Mouse (Mus musculus): ENCODE results near the gene Cntrl. TPM values are rescaled to one million over a fixed set of nuclear protein-coding genes. Genes with fewer than 3 reads are reported as not detected.

Cntrl gene
- polyA plus RNA-seq, 1 experiment from 2014 or later = 11.4 TPM

DNA sequence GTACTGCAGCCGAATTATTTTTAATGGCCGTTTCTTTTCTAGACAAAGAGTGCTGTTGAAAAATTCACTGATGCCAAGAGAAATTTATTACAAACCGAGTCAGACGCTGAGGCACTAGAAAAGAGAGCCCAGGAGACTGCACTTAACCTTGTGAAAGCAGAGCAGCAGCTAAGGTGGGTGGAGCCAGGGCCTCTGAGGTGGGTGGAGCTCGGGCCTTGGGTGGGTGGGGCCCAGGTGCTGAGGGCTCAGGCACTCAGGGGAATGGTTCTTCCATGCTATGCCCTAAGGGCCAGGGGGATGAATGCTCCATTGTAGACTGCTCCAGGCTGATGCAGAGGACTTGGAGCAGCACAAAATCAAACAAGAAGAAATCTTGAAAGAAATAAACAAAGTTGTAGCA lies 50.9 kb downstream of the Cntrl start:
- WGBS = 43% methylated on average over 5 of the region's 5 CpGs
- Histone ChIP-seq H3K27ac (ENCODE audit: low read depth, low read length) (no peak overlapping the region), H3K4me1 (ENCODE audit: control insufficient read depth, insufficient read depth, low read length) (no peaks in the 10 kb centered on the region), H3K9me3 (ENCODE audit: control insufficient read depth, low read length) (no peaks in the 10 kb centered on the region), H3K27me3 (ENCODE audit: control insufficient read depth, insufficient read depth, low read length) (no peaks in the 10 kb centered on the region), H3K4me3 (ENCODE audit: low read depth, low read length) (no peak overlapping the region), H3K4me2 (ENCODE audit: low read depth, low read length) (no peak overlapping the region), H3K36me3 (ENCODE audit: control insufficient read depth, insufficient read depth, low read length) (peaks cover 43% of the 10 kb centered on the region), H3K9ac (replicated peaks; ENCODE audit: low read depth, low read length) (no peak overlapping the region)
- ATAC-seq (ENCODE audit: low read depth) = no peak

GRCm38 (mm10) chr2:35161846-35162488 lies 52.7 kb downstream of the Cntrl start:
- Histone ChIP-seq H3K4me3 (ENCODE audit: low read depth, low read length) (no peak overlapping the region), H3K27ac (ENCODE audit: low read depth, low read length) (no peak overlapping the region), H3K4me1 (ENCODE audit: control insufficient read depth, insufficient read depth, low read length) (no peaks in the 10 kb centered on the region), H3K9ac (replicated peaks; ENCODE audit: low read depth, low read length) (no peak overlapping the region), H3K36me3 (ENCODE audit: control insufficient read depth, insufficient read depth, low read length) (peaks cover 43% of the 10 kb centered on the region), H3K27me3 (ENCODE audit: control insufficient read depth, insufficient read depth, low read length) (no peaks in the 10 kb centered on the region), H3K9me3 (ENCODE audit: control insufficient read depth, low read length) (no peaks in the 10 kb centered on the region), H3K4me2 (ENCODE audit: low read depth, low read length) (no peak overlapping the region)
- WGBS = 87% methylated on average over 4 of the region's 4 CpGs
- no peak for ATAC-seq (ENCODE audit: low read depth)

DNA sequence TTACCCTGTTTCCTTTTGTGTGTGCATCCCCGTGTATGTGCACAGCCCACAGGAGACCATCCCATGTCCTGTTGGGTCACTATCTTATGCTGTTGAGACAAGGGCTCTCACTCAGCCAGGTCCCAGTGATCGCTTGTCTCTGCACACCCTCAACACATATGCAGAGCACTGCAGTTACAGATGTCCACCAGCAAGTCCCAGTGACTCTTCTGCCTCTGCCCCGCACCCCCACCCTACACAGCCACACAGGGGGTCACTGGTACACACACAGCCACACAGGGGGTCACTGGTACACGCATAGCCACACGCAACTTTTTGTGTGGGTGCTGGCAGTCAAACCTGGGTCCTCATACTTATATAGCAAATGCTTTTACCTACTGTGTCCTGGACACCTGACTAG lies 54.1 kb downstream of the Cntrl start:
- WGBS = 92% methylated on average over 5 of the region's 5 CpGs

DNA sequence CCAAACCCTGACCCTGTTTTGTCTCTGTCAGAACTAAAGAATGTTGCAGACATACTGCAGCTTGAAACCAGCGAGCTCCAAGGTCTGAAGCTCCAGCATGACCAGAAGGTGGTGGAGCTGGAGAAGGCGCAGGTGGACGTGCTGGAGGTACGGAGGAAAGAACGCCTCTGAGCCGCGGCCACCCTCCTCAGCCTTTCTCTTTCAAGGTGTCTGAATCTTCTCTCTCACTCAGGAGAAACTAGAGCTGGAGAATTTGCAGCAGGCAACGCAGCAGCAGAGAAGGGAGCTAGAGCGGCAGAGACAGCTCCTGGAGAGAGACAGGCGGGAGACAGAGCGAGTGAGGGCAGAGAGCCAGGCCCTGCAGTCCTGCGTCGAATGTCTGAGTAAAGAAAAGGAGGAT lies 56.1 kb downstream of the Cntrl start:
- Histone ChIP-seq H3K36me3 (ENCODE audit: control insufficient read depth, insufficient read depth, low read length) (peaks cover 41% of the 10 kb centered on the region), H3K4me3 (ENCODE audit: low read depth, low read length) (no peak overlapping the region), H3K27me3 (ENCODE audit: control insufficient read depth, insufficient read depth, low read length) (no peaks in the 10 kb centered on the region), H3K4me2 (ENCODE audit: low read depth, low read length) (no peak overlapping the region), H3K4me1 (ENCODE audit: control insufficient read depth, insufficient read depth, low read length) (no peaks in the 10 kb centered on the region), H3K9me3 (ENCODE audit: control insufficient read depth, low read length) (no peaks in the 10 kb centered on the region), H3K27ac (ENCODE audit: low read depth, low read length) (no peak overlapping the region), H3K9ac (replicated peaks; ENCODE audit: low read depth, low read length) (no peak overlapping the region)
- ATAC-seq (ENCODE audit: low read depth) = no peak
- WGBS = 95% methylated on average over 13 of the region's 13 CpGs

More for the DNA sequence above, 54.1 kb downstream of the Cntrl start:
- H3K4me3 ChIP-seq (ENCODE audit: low read depth, low read length) = no peak overlapping the region
- no peaks in the 10 kb centered on the region for H3K9me3 ChIP-seq (ENCODE audit: control insufficient read depth, low read length)
- no peak overlapping the region for H3K9ac ChIP-seq (replicated peaks; ENCODE audit: low read depth, low read length)
- no peak for ATAC-seq (ENCODE audit: low read depth)
- no peaks in the 10 kb centered on the region for H3K27me3 ChIP-seq (ENCODE audit: control insufficient read depth, insufficient read depth, low read length)
- no peak overlapping the region for H3K27ac ChIP-seq (ENCODE audit: low read depth, low read length)
- H3K4me1 ChIP-seq (ENCODE audit: control insufficient read depth, insufficient read depth, low read length) = no peaks in the 10 kb centered on the region
- peaks cover 41% of the 10 kb centered on the region for H3K36me3 ChIP-seq (ENCODE audit: control insufficient read depth, insufficient read depth, low read length)
- no peak overlapping the region for H3K4me2 ChIP-seq (ENCODE audit: low read depth, low read length)

DNA sequence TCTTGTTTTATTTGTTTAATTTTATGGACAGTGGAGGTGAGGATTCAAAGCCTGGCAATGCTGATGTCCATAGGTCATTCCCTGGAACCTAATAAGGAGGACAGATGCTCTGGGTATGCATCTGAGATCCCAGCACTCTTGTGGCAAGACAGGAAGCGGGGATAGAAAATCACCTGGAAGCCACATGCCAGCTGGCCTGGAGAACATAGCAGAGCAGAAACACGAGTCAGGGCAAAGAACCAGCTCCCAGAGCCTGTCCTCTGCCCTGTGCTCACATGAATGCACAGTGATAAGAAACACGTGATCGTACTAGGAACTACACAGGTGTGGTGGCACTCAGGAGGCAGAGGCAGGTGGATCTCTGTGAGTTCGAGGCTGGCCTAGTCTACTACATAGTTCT lies 57.5 kb downstream of the Cntrl start:
- Histone ChIP-seq H3K4me1 (ENCODE audit: control insufficient read depth, insufficient read depth, low read length) (no peaks in the 10 kb centered on the region), H3K9ac (replicated peaks; ENCODE audit: low read depth, low read length) (no peak overlapping the region), H3K4me2 (ENCODE audit: low read depth, low read length) (no peak overlapping the region), H3K9me3 (ENCODE audit: control insufficient read depth, low read length) (no peaks in the 10 kb centered on the region), H3K27ac (ENCODE audit: low read depth, low read length) (no peak overlapping the region), H3K27me3 (ENCODE audit: control insufficient read depth, insufficient read depth, low read length) (no peaks in the 10 kb centered on the region), H3K4me3 (ENCODE audit: low read depth, low read length) (no peak overlapping the region), H3K36me3 (ENCODE audit: control insufficient read depth, insufficient read depth, low read length) (peaks cover 49% of the 10 kb centered on the region)
- 91% methylated on average over 5 of the region's 5 CpGs for WGBS
- no peak for ATAC-seq (ENCODE audit: low read depth)

DNA sequence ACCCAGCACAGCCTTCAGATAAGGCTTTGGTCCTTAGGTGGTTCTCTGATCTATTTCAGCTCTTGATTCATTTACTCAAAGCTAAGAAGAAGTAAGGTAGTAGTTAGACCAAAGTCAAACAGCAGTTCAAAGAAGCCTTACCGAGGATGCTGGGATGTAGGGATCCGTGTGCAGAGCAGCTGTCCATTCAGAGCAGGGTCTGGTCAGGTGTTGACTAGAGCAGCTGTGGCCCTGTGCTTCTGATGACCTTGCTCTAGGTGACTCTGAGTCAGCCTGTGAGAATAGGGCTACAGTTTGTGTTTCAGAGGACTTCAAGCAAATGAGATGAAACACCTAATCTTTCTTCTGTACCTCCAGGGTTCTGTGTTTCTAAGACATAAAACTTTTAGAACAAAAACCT lies 60.2 kb downstream of the Cntrl start:
- no peak for ATAC-seq (ENCODE audit: low read depth)
- no peak overlapping the region for H3K27ac ChIP-seq (ENCODE audit: low read depth, low read length)
- H3K4me2 ChIP-seq (ENCODE audit: low read depth, low read length) = no peak overlapping the region
- no peaks in the 10 kb centered on the region for H3K4me1 ChIP-seq (ENCODE audit: control insufficient read depth, insufficient read depth, low read length)
- WGBS = 90% methylated on average over 2 of the region's 2 CpGs
- H3K4me3 ChIP-seq (ENCODE audit: low read depth, low read length) = no peak overlapping the region
- no peaks in the 10 kb centered on the region for H3K27me3 ChIP-seq (ENCODE audit: control insufficient read depth, insufficient read depth, low read length)
- H3K9me3 ChIP-seq (ENCODE audit: control insufficient read depth, low read length) = no peaks in the 10 kb centered on the region
- H3K36me3 ChIP-seq (ENCODE audit: control insufficient read depth, insufficient read depth, low read length) = peaks cover 46% of the 10 kb centered on the region
- no peak overlapping the region for H3K9ac ChIP-seq (replicated peaks; ENCODE audit: low read depth, low read length)

- no peak overlapping the region for H3K9ac ChIP-seq (replicated peaks; ENCODE audit: low read depth, low read length)
- H3K4me2 ChIP-seq (ENCODE audit: low read depth, low read length) = no peak overlapping the region
- peaks cover 43% of the 10 kb centered on the region for H3K36me3 ChIP-seq (ENCODE audit: control insufficient read depth, insufficient read depth, low read length)
- H3K27me3 ChIP-seq (ENCODE audit: control insufficient read depth, insufficient read depth, low read length) = no peaks in the 10 kb centered on the region
- H3K27ac ChIP-seq (ENCODE audit: low read depth, low read length) = no peak overlapping the region
- no peak for ATAC-seq (ENCODE audit: low read depth)
- H3K9me3 ChIP-seq (ENCODE audit: control insufficient read depth, low read length) = no peaks in the 10 kb centered on the region
- no peak overlapping the region for H3K4me3 ChIP-seq (ENCODE audit: low read depth, low read length)
- WGBS = 95% methylated on average over 10 of the region's 10 CpGs
- no peaks in the 10 kb centered on the region for H3K4me1 ChIP-seq (ENCODE audit: control insufficient read depth, insufficient read depth, low read length)
These were observed 62.1 kb downstream of the Cntrl start for GRCm38 (mm10) chr2:35171341-35171861.

DNA sequence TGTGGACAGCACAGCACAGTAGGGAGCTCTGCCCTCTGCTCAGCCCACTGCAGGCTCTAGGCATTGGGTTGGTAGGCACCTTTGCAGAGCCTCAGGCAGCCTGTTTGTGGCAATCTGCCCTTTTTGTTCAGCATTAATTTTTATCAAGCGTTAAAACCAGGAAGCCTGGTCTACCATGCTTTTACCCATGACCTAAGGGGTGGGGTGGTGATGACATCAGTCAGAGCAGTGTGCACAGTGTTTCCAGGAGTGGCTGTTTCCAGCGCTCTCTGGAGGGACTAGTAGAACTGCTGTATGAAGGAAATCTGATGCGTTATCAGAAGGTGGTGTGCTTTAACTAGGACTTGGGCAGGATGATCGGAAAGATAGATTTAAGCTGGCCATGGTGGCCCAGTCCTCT lies 63.0 kb downstream of the Cntrl start:
- H3K36me3 ChIP-seq (ENCODE audit: control insufficient read depth, insufficient read depth, low read length) = peaks cover 37% of the 10 kb centered on the region; the same call in 1 of the 2 replicates
- H3K27me3 ChIP-seq (ENCODE audit: control insufficient read depth, insufficient read depth, low read length) = no peaks in the 10 kb centered on the region
- WGBS = 93% methylated on average over 4 of the region's 4 CpGs
- H3K4me3 ChIP-seq (ENCODE audit: low read depth, low read length) = no peak overlapping the region
- H3K27ac ChIP-seq (ENCODE audit: low read depth, low read length) = no peak overlapping the region
- no peak for ATAC-seq (ENCODE audit: low read depth)
- H3K4me1 ChIP-seq (ENCODE audit: control insufficient read depth, insufficient read depth, low read length) = no peaks in the 10 kb centered on the region
- H3K4me2 ChIP-seq (ENCODE audit: low read depth, low read length) = no peak overlapping the region
- H3K9me3 ChIP-seq (ENCODE audit: control insufficient read depth, low read length) = no peaks in the 10 kb centered on the region
- H3K9ac ChIP-seq (replicated peaks; ENCODE audit: low read depth, low read length) = no peak overlapping the region

GRCm38 (mm10) chr2:35173666-35174065 lies 64.4 kb downstream of the Cntrl start:
- H3K27me3 ChIP-seq (ENCODE audit: control insufficient read depth, insufficient read depth, low read length) = no peaks in the 10 kb centered on the region
- peaks cover 30% of the 10 kb centered on the region; the same call in 1 of the 2 replicates for H3K36me3 ChIP-seq (ENCODE audit: control insufficient read depth, insufficient read depth, low read length)
- no peaks in the 10 kb centered on the region for H3K9me3 ChIP-seq (ENCODE audit: control insufficient read depth, low read length)
- no peak overlapping the region for H3K4me2 ChIP-seq (ENCODE audit: low read depth, low read length)
- H3K4me3 ChIP-seq (ENCODE audit: low read depth, low read length) = no peak overlapping the region
- 94% methylated on average over 5 of the region's 5 CpGs for WGBS
- no peak overlapping the region for H3K9ac ChIP-seq (replicated peaks; ENCODE audit: low read depth, low read length)
- no peak overlapping the region for H3K27ac ChIP-seq (ENCODE audit: low read depth, low read length)
- ATAC-seq (ENCODE audit: low read depth) = no peak
- no peaks in the 10 kb centered on the region for H3K4me1 ChIP-seq (ENCODE audit: control insufficient read depth, insufficient read depth, low read length)

All from neural tube, embryonic 14.5 days (tissue).